Mouse (Mus musculus): ENCODE measurements around the gene Myom3.

GRCm38 (mm10) chr4:135818366-135818765 is 58.9 kb downstream of the Myom3 start:
- TF ChIP-seq CTCF (IDR thresholded peaks at IDR 0.05; ENCODE audit: borderline replicate concordance, control insufficient read depth, extremely low read depth, insufficient read depth, low read length, poor library complexity) (no peak), POLR2A (IDR thresholded peaks at IDR 0.05; ENCODE audit: control insufficient read depth, extremely low read depth, insufficient read depth, low read length, poor library complexity) (no peak)

Data from thymus, adult 2 months (tissue).